Mouse (Mus musculus) thymus, adult 2 months (tissue): ENCODE data around the gene Ntm. TPM values are rescaled to one million over a fixed set of nuclear protein-coding genes. Genes with fewer than 3 reads are reported as not detected.

Experiments used
- DNase-seq: peaks from one replicate; pipeline ENCODE4 v3.0.0; 2021
- H3K27ac ChIP-seq: fragments of 200-500 bp; 2 replicates; pipeline ENCODE4 v1.5.1; 2012; ENCODE audit warnings: low read length, control low read depth; ENCODE audit not compliant: control insufficient read depth, insufficient read depth
- H3K27me3 ChIP-seq: fragments of 200-500 bp; 2 replicates; pipeline ENCODE4 v1.6.1; 2012; ENCODE audit warnings: mild to moderate bottlenecking, low read length, moderate library complexity, mixed read lengths; ENCODE audit not compliant: control insufficient read depth, insufficient read depth
- H3K36me3 ChIP-seq: fragments of 200-500 bp; 2 replicates; pipeline ENCODE4 v1.6.1; 2012; ENCODE audit warnings: mild to moderate bottlenecking, low read length, moderate library complexity; ENCODE audit not compliant: control insufficient read depth, insufficient read depth
- H3K4me1 ChIP-seq: fragments of 200-500 bp; replicated peaks from 2 replicates; pipeline ENCODE4 v1.6.1; 2012; ENCODE audit warnings: low read length; ENCODE audit not compliant: control insufficient read depth, insufficient read depth
- H3K4me3 ChIP-seq: fragments of 200-500 bp; 2 replicates; pipeline ENCODE4 v1.5.1; 2012; ENCODE audit warnings: mild to moderate bottlenecking, low read length, control low read depth, moderate library complexity; ENCODE audit not compliant: control insufficient read depth, insufficient read depth
- CTCF ChIP-seq: fragments of 200-500 bp; IDR thresholded peaks from 2 replicates; pipeline ENCODE4 v1.5.1; 2012; ENCODE audit warnings: mild to moderate bottlenecking, control low read depth, low read length, moderate library complexity, borderline replicate concordance; ENCODE audit not compliant: control insufficient read depth, poor library complexity, insufficient read depth; ENCODE audit errors: extremely low read depth
- POLR2A ChIP-seq: fragments of 200-500 bp; IDR thresholded peaks from 2 replicates; pipeline ENCODE4 v1.6.1; 2012; ENCODE audit warnings: mild to moderate bottlenecking, low read length, control low read depth, moderate library complexity; ENCODE audit not compliant: control insufficient read depth, poor library complexity, insufficient read depth; ENCODE audit errors: extremely low read depth
- WGBS: fragments of 180-500 bp; shearing (Covaris S2); methylation state at CpG from one replicate; pipeline ENCODE4 v1.1.7; 2018; 5-methylcytosine and 5-hydroxymethylcytosine counted together
- polyA plus RNA-seq: library from polyadenylated mRNA; depleted of rRNA; stranded (reverse); fragments of >200 nt; gene quantifications from 2 replicates; pipeline ENCODE4 v1.2.3, GENCODE M21; 2012

Gene Ntm
- polyA plus RNA-seq, 1 experiment, result 0.19 TPM

GRCm38 (mm10) chr9:29750371-29751014 lies 212.4 kb downstream of the Ntm start:
- no peak for TF ChIP-seq CTCF
- TF ChIP-seq POLR2A, result no peak
- WGBS, result 6% methylated on average over 15 of the region's 15 CpGs

DNA sequence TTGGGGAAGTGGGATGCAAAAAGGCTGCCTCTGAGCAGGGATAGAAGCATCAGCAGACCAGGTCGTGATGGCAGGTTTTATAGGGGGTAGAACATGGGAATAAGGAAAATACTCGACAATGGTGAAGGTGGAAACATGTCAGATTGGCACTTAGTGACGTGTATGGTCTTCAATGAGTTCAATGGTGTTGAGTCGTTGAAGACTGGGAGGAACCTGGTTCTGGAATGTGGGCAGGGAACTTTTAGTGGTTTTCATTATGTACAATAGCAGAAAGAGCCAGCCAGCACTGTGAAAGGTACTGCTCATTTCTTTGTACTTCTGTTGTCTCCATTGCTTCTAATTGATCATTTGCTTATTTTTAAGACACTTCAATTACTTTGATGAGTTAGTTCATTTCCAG lies 214.9 kb downstream of the Ntm start:
- WGBS, result 76% methylated on average over 4 of the region's 4 CpGs
- no peaks in the 10 kb centered on the region for H3K4me1 ChIP-seq
- H3K27ac ChIP-seq, result no peak overlapping the region
- no peaks in the 10 kb centered on the region for H3K36me3 ChIP-seq
- H3K27me3 ChIP-seq, result no peaks in the 10 kb centered on the region
- DNase-seq, result no peak
- TF ChIP-seq CTCF (no peak), POLR2A (no peak)
- no peak overlapping the region for H3K4me3 ChIP-seq

More at GRCm38 (mm10) chr9:29750371-29751014, 212.4 kb downstream of the Ntm start:
- Histone ChIP-seq H3K4me3 (no peak overlapping the region), H3K27me3 (no peaks in the 10 kb centered on the region), H3K36me3 (no peaks in the 10 kb centered on the region), H3K4me1 (no peaks in the 10 kb centered on the region), H3K27ac (no peak overlapping the region)
- DNase-seq, result no peak

- no peak for TF ChIP-seq POLR2A
- TF ChIP-seq CTCF, result no peak
- Histone ChIP-seq H3K4me3 (no peak overlapping the region), H3K27ac (no peak overlapping the region), H3K36me3 (no peaks in the 10 kb centered on the region), H3K4me1 (no peaks in the 10 kb centered on the region), H3K27me3 (no peaks in the 10 kb centered on the region)
- 85% methylated on average over 9 of the region's 9 CpGs for whole genome bisulfite sequencing
- DNase-seq, result no peak
Observed at GRCm38 (mm10) chr9:29738835-29739526, 224.0 kb downstream of the Ntm start.

- Histone ChIP-seq H3K36me3 (no peaks in the 10 kb centered on the region), H3K27ac (no peak overlapping the region), H3K27me3 (no peaks in the 10 kb centered on the region), H3K4me1 (no peaks in the 10 kb centered on the region), H3K4me3 (no peak overlapping the region)
- DNase-seq, result no peak
- 25% methylated on average over 3 of the region's 3 CpGs for WGBS
- TF ChIP-seq CTCF, result no peak
- no peak for TF ChIP-seq POLR2A
Observed at GRCm38 (mm10) chr9:29736031-29736430, 226.9 kb downstream of the Ntm start.

DNA sequence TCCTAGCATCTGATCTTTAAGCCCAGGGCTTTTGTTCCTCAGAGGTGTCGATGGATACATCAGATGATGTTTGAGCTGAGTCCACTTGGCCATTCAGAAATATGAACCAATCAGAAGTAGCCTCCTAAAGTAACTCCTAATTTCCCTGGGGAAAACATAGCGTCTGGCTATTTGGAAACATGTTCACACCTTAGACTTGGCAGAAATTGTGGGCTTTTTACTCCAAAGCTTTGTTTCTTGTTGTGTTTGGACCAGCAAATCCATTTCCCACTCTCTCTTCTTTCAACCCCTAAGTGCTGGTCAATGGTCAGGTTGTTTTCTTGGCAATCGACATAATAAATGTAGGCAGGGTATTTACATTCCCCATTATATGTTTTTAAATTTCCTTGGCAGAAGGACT lies 230.0 kb downstream of the Ntm start:
- no peak for DNase-seq
- no peak for TF ChIP-seq POLR2A
- TF ChIP-seq CTCF, result no peak
- H3K27me3 ChIP-seq, result no peaks in the 10 kb centered on the region
- H3K4me1 ChIP-seq, result no peaks in the 10 kb centered on the region
- no peak overlapping the region for H3K27ac ChIP-seq
- H3K36me3 ChIP-seq, result no peaks in the 10 kb centered on the region
- no peak overlapping the region for H3K4me3 ChIP-seq
- WGBS, result 92% methylated on average over 3 of the region's 3 CpGs

- Histone ChIP-seq H3K4me1 (no peaks in the 10 kb centered on the region), H3K27ac (no peak overlapping the region), H3K4me3 (no peak overlapping the region), H3K36me3 (no peaks in the 10 kb centered on the region), H3K27me3 (no peaks in the 10 kb centered on the region)
- DNase-seq, result no peak
- 84% methylated on average over 3 of the region's 3 CpGs for WGBS
- TF ChIP-seq POLR2A (no peak), CTCF (no peak)
Observed at GRCm38 (mm10) chr9:29731672-29732071, 231.3 kb downstream of the Ntm start.
